Mouse (Mus musculus) hindbrain, embryonic 10.5 days (tissue): ENCODE data around the gene Tas1r1. TPM values are rescaled to one million over a fixed set of nuclear protein-coding genes. Genes with fewer than 3 reads are reported as not detected.

ENCODE experiments used
- DNase-seq: peaks from one replicate; pipeline ENCODE4 v3.0.0-alpha.2; 2017; ENCODE audit warnings: low spot score
- H3K27ac ChIP-seq: fragments of 300-500 bp; sonication (generic); 2 replicates; pipeline ENCODE4 v1.5.1; 2016; ENCODE audit warnings: mild to moderate bottlenecking, moderate library complexity
- H3K27me3 ChIP-seq: fragments of 300-500 bp; sonication (generic); 2 replicates; pipeline ENCODE4 v1.6.1; 2016; ENCODE audit warnings: mild to moderate bottlenecking; ENCODE audit not compliant: poor library complexity, insufficient read depth, severe bottlenecking
- H3K36me3 ChIP-seq: fragments of 300-500 bp; sonication (generic); 2 replicates; pipeline ENCODE4 v1.6.1; 2016; ENCODE audit warnings: mild to moderate bottlenecking, moderate library complexity
- H3K4me1 ChIP-seq: fragments of 300-500 bp; sonication (generic); replicated peaks from 2 replicates; pipeline ENCODE4 v1.6.1; 2016; ENCODE audit warnings: mild to moderate bottlenecking
- H3K4me3 ChIP-seq: fragments of 300-500 bp; sonication (generic); 2 replicates; pipeline ENCODE4 v1.5.1; 2016; ENCODE audit warnings: mild to moderate bottlenecking, moderate library complexity
- H3K9me3 ChIP-seq: fragments of 300-500 bp; sonication (generic); 2 replicates; pipeline ENCODE4 v1.6.1; 2016; ENCODE audit warnings: mild to moderate bottlenecking, moderate library complexity
- WGBS: fragments of 180-500 bp; shearing (Covaris S2); methylation state at CpG from one replicate; pipeline ENCODE4 v1.1.7; 2016; 5-methylcytosine and 5-hydroxymethylcytosine counted together
- polyA plus RNA-seq: library from polyadenylated mRNA; unstranded; fragments of >200 nt; fragmentation: Nextera tagmentation; extraction: Ambion mirVana; gene quantifications from 2 replicates; pipeline ENCODE4 v1.2.1, GENCODE M21; 2016

Tas1r1 gene
- 0.65 and 0.67 TPM in 2 replicates for polyA plus RNA-seq

GRCm38 (mm10) chr4:152038225-152038984 is at the start of gene Tas1r1:
Tas1r1 (minus strand) TSS chr4:152038568.
- Histone ChIP-seq H3K36me3 (peaks cover 25% of the 10 kb centered on the region), H3K4me1 (peaks cover 29% of the 10 kb centered on the region), H3K27me3 (0 out of 2 replicates have a peak, but pooled peaks cover 2% of the 10 kb centered on the region), H3K9me3 (no peaks in the 10 kb centered on the region), H3K4me3 (peak within 1 kb of the TSS; percentile 100), H3K27ac (peak within 1 kb of the TSS; percentile 90)
- 56% methylated on average over 10 of the region's 10 CpGs for WGBS
- DNase-seq, result no peak

- Histone ChIP-seq H3K36me3 (0 out of 2 replicates have a peak, but pooled peaks cover 4% of the 10 kb centered on the region), H3K4me3 (peak overlapping the region; percentile 84), H3K27me3 (peaks cover 39% of the 10 kb centered on the region), H3K4me1 (peaks cover 46% of the 10 kb centered on the region), H3K9me3 (0 out of 2 replicates have a peak, but pooled peaks cover 2% of the 10 kb centered on the region), H3K27ac (peak overlapping the region; percentile 93; the same call in 1 of the 2 replicates)
- 31% methylated on average over 4 of the region's 4 CpGs for WGBS
- no peak for DNase-seq
These were observed 49.8 kb upstream of the Tas1r1 start for GRCm38 (mm10) chr4:152088133-152088532.

- peak overlapping the region; percentile 93 for H3K27ac ChIP-seq
- peaks cover 39% of the 10 kb centered on the region for H3K4me1 ChIP-seq
- DNase-seq, result peak; percentile 39
- WGBS, result 3% methylated on average over 12 of the region's 12 CpGs
- 0 out of 2 replicates have a peak, but pooled peaks cover 1% of the 10 kb centered on the region for H3K36me3 ChIP-seq
- no peaks in the 10 kb centered on the region for H3K9me3 ChIP-seq
- peak overlapping the region; percentile 84 for H3K4me3 ChIP-seq
- peaks cover 39% of the 10 kb centered on the region for H3K27me3 ChIP-seq
These were observed 49.1 kb upstream of the Tas1r1 start for GRCm38 (mm10) chr4:152087211-152088081.

GRCm38 (mm10) chr4:152086505-152087210 is 48.3 kb upstream of the Tas1r1 start:
- H3K27me3 ChIP-seq, result peaks cover 39% of the 10 kb centered on the region
- DNase-seq, result peak; percentile 62
- peaks cover 35% of the 10 kb centered on the region for H3K4me1 ChIP-seq
- peak overlapping the region; percentile 84 for H3K4me3 ChIP-seq
- no peaks in the 10 kb centered on the region for H3K9me3 ChIP-seq
- under 1% methylated on average over 80 of the region's 92 CpGs for WGBS
- H3K36me3 ChIP-seq, result no peaks in the 10 kb centered on the region
- H3K27ac ChIP-seq, result peak overlapping the region; percentile 93

DNA sequence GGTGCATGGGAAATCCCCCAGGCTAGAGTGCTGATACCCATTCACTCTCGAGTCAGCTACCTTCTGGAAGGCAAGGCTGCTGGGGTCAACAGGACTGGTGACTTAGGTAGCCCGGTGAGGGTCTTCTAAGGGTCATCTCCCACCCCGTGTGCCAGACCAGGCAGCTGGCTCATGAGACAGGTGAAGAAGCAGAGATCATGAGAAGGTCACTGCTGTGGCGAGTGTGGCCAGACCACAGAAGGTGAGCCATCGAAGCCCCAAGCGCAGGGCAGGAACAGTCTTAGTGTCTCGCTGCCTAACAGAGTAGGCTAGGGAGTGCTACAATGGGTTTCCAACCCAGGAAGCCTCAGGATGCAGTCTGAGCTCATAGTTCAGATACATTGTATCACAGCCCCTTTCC is 46.2 kb upstream of the Tas1r1 start:
- H3K4me3 ChIP-seq, result no peak overlapping the region
- 86% methylated on average over 7 of the region's 7 CpGs for WGBS

DNA sequence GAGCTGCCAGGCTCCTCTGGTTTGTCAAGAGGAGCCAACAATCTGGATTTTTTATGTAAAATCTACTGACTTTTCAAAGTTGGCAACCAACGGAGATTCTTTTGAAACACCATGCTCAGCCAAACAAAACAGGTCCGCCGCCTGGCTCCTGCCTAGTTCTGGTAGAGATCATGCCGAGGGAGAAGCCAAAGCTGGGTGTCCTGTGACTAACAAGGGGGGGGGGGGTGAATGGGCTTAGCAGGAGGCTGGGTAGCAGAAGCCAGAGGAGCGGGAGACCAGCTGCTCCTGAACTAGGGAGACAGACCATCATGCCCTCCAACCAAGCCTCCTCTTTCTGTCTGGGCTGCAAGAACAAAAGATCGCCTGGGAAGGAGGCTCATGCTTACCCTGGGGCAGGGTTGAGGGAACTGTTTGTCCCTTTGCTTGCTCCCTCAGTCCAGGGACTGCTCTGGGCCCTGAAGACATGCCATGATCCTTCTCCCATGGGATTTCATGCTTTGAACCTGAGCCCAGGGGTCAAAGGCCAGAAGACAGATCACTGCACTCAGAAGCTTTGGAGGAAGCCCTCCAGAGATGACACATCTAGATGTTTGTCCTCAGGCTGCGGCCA is 45.3 kb upstream of the Tas1r1 start:
- DNase-seq, result no peak
- Histone ChIP-seq H3K36me3 (no peaks in the 10 kb centered on the region), H3K4me3 (no peak overlapping the region), H3K4me1 (peaks cover 36% of the 10 kb centered on the region), H3K27me3 (peaks cover 32% of the 10 kb centered on the region), H3K27ac (peak overlapping the region; percentile 56), H3K9me3 (no peaks in the 10 kb centered on the region)
- 63% methylated on average over 7 of the region's 7 CpGs for WGBS

More for the DNA sequence above, 46.2 kb upstream of the Tas1r1 start:
- Histone ChIP-seq H3K36me3 (no peaks in the 10 kb centered on the region), H3K4me1 (peaks cover 40% of the 10 kb centered on the region), H3K27me3 (peaks cover 39% of the 10 kb centered on the region), H3K9me3 (no peaks in the 10 kb centered on the region), H3K27ac (no peak overlapping the region)
- DNase-seq, result no peak

DNA sequence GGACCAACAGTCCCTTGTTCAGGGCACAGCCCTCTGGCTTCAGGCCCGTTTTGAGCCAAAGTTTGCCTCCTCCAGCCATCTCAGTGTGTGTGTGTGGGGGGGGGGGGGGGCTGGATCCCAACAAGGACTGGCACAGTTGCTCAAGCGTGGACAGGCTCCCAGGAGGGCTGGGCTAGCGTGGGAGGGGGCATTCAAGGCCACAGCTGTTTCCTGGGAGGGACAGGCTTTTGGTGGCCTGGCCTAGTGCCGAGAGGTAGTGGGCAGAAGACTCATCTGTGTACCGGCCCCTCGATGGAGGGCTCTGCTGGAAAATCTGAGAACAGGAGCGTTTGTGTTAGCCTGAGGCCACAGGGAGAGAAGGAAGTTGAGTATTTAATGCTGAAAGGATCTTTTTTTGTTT is 41.6 kb upstream of the Tas1r1 start:
- Histone ChIP-seq H3K36me3 (no peaks in the 10 kb centered on the region), H3K27ac (no peak overlapping the region), H3K9me3 (no peaks in the 10 kb centered on the region), H3K4me3 (no peak overlapping the region), H3K4me1 (peaks cover 35% of the 10 kb centered on the region), H3K27me3 (peaks cover 6% of the 10 kb centered on the region; the same call in 1 of the 2 replicates)
- no peak for DNase-seq
- WGBS, result 71% methylated on average over 7 of the region's 7 CpGs

- peaks cover 35% of the 10 kb centered on the region for H3K4me1 ChIP-seq
- DNase-seq, result no peak
- no peaks in the 10 kb centered on the region for H3K9me3 ChIP-seq
- H3K27me3 ChIP-seq, result peaks cover 5% of the 10 kb centered on the region; the same call in 1 of the 2 replicates
- 87% methylated on average over 3 of the region's 3 CpGs for WGBS
- no peaks in the 10 kb centered on the region for H3K36me3 ChIP-seq
- H3K4me3 ChIP-seq, result no peak overlapping the region
- no peak overlapping the region for H3K27ac ChIP-seq
These were observed 40.9 kb upstream of the Tas1r1 start for GRCm38 (mm10) chr4:152079261-152079660.

GRCm38 (mm10) chr4:152078105-152078530 is 39.8 kb upstream of the Tas1r1 start:
- no peak overlapping the region for H3K27ac ChIP-seq
- 95% methylated on average over 10 of the region's 10 CpGs for WGBS
- H3K36me3 ChIP-seq, result no peaks in the 10 kb centered on the region
- H3K9me3 ChIP-seq, result no peaks in the 10 kb centered on the region
- no peak for DNase-seq
- H3K27me3 ChIP-seq, result no peaks in the 10 kb centered on the region
- H3K4me3 ChIP-seq, result no peak overlapping the region
- H3K4me1 ChIP-seq, result peaks cover 38% of the 10 kb centered on the region

DNA sequence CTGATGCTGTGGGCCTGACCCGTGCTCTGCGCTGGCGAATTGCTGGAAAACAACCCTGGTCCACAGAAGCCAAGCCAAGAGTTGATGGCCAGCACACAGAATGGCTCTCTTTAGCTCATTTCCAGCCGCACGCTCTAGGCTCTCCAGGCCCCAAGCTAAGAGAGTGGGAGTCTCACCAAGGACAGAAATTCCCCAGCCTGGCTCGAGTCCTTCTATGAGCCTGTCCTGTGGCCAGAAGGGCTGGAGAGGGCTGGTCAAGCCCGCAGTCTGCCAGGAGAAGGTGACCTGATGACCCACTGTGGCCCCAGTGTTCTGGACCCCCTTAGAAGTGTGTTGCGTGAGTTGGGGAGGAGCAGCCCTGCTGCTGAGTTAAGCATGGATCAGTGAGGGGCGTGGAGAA is 38.8 kb upstream of the Tas1r1 start:
- Histone ChIP-seq H3K27me3 (no peaks in the 10 kb centered on the region), H3K36me3 (no peaks in the 10 kb centered on the region), H3K4me3 (no peak overlapping the region), H3K9me3 (no peaks in the 10 kb centered on the region), H3K27ac (peak overlapping the region; percentile 43; the same call in 1 of the 2 replicates), H3K4me1 (peaks cover 46% of the 10 kb centered on the region)
- 85% methylated on average over 9 of the region's 9 CpGs for WGBS
- no peak for DNase-seq

DNA sequence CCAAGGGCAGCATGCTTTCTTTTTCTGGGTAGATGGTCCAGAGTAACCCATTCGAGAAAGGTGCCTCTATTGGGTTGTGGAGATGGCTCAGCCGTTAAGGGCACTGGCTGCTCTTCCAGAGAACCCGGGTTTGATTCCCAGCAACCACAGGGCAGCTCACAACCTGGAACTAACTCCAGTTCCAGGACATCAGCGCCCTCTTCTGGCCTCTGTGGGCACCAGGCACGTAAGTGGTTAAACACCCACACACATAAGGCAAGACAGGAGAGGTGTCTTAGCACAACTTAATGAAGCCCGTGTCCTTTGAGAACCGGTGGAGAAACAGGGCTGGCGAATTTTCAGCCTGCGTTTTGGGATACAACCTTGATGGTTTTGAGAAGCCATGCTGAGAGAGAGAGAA is 36.2 kb upstream of the Tas1r1 start:
- DNase-seq, result no peak
- no peaks in the 10 kb centered on the region for H3K9me3 ChIP-seq
- H3K36me3 ChIP-seq, result no peaks in the 10 kb centered on the region
- H3K4me1 ChIP-seq, result peaks cover 60% of the 10 kb centered on the region
- no peak overlapping the region for H3K27ac ChIP-seq
- H3K27me3 ChIP-seq, result no peaks in the 10 kb centered on the region
- 87% methylated on average over 9 of the region's 9 CpGs for whole genome bisulfite sequencing
- H3K4me3 ChIP-seq, result no peak overlapping the region

DNA sequence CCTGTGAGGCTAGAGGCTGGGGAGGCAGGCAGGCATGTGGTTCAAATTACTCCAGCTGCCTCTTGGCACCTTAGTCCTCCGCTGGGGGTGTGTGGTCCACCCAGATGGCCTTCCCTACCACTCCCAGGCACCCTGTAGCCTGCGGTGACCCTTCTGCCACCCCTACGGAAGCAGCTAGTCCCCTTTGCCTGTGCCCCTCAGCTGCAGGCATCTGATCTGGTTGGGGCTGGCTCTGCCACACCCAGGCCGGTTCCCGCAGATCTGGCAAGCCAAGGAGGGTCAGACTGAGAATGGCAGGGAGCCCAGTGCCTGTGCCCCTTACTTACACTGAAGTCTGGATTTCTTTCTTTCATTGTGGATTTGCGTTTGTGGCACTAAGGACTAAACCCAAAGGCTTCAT is 35.3 kb upstream of the Tas1r1 start:
- Histone ChIP-seq H3K9me3 (no peaks in the 10 kb centered on the region), H3K4me3 (no peak overlapping the region), H3K27me3 (no peaks in the 10 kb centered on the region), H3K4me1 (peaks cover 62% of the 10 kb centered on the region), H3K27ac (no peak overlapping the region), H3K36me3 (no peaks in the 10 kb centered on the region)
- no peak for DNase-seq
- 89% methylated on average over 6 of the region's 6 CpGs for WGBS
